Mouse (Mus musculus) lung, embryonic 14.5 days (tissue): ENCODE measurements around the gene Dpt. TPM values are rescaled to one million over a fixed set of nuclear protein-coding genes. Genes with fewer than 3 reads are reported as not detected.

Experiments used
- ATAC-seq: fragments of 200-750 bp; cut with Nextera tagmentation; 2 replicates; pipeline ENCODE4 v1.8.0; 2017; ENCODE audit warnings: mild to moderate bottlenecking, moderate TSS enrichment, moderate library complexity; ENCODE audit not compliant: insufficient read depth
- DNase-seq: peaks from one replicate; pipeline ENCODE4 v3.0.0-alpha.2; 2015
- H3K27ac ChIP-seq: fragments of 300-500 bp; sonication (generic); 2 replicates; pipeline ENCODE4 v1.5.1; 2014; ENCODE audit warnings: low read depth, mild to moderate bottlenecking, moderate library complexity
- H3K27me3 ChIP-seq: fragments of 300-500 bp; sonication (generic); 2 replicates; pipeline ENCODE4 v1.6.1; 2014; ENCODE audit warnings: low read length, control low read depth; ENCODE audit not compliant: insufficient read depth
- H3K36me3 ChIP-seq: fragments of 300-500 bp; sonication (generic); 2 replicates; pipeline ENCODE4 v1.6.1; 2014; ENCODE audit warnings: control low read depth; ENCODE audit not compliant: insufficient read depth
- H3K4me1 ChIP-seq: fragments of 300-500 bp; sonication (generic); 2 replicates; pipeline ENCODE4 v1.6.1; 2014; ENCODE audit warnings: antibody characterized with exemption, control low read depth; ENCODE audit not compliant: insufficient read depth
- H3K4me2 ChIP-seq: fragments of 300-500 bp; sonication (generic); 2 replicates; pipeline ENCODE4 v1.6.1; 2014; ENCODE audit warnings: mild to moderate bottlenecking
- H3K4me3 ChIP-seq: fragments of 300-500 bp; sonication (generic); 2 replicates; pipeline ENCODE4 v1.5.1; 2014; ENCODE audit warnings: low read depth, low read length
- H3K9ac ChIP-seq: fragments of 300-500 bp; sonication (generic); 2 replicates; pipeline ENCODE4 v1.6.1; 2014
- H3K9me3 ChIP-seq: fragments of 300-500 bp; sonication (generic); 2 replicates; pipeline ENCODE4 v1.6.1; 2016; ENCODE audit warnings: low read depth, low read length, control low read depth
- CTCF ChIP-seq: IDR thresholded peaks from 2 replicates; pipeline ENCODE4 v1.5.1; 2016; ENCODE audit warnings: antibody characterized with exemption, low read depth
- WGBS: fragments of 180-500 bp; shearing (Covaris S2); extraction: QIAGEN DNeasy Blood & Tissue Kit; methylation state at CpG from one replicate; pipeline ENCODE4 v1.1.7; 2014; 5-methylcytosine and 5-hydroxymethylcytosine counted together
- polyA plus RNA-seq: library from polyadenylated mRNA; unstranded; fragments of >200 nt; fragmentation: Nextera tagmentation; extraction: Ambion mirVana; gene quantifications from 2 replicates; pipeline ENCODE4 v1.2.1, GENCODE M21; 2014

The Dpt gene
- polyA plus RNA-seq, 1 experiment from 2014 or later: 1.3 TPM

- Histone ChIP-seq H3K4me1 (no peaks in the 10 kb centered on the region), H3K9ac (no peak overlapping the region), H3K27me3 (no peaks in the 10 kb centered on the region), H3K36me3 (no peaks in the 10 kb centered on the region), H3K27ac (no peak overlapping the region), H3K4me3 (no peak overlapping the region), H3K4me2 (no peak overlapping the region), H3K9me3 (no peaks in the 10 kb centered on the region)
- DNase-seq (no peak), ATAC-seq (no peak)
- WGBS: 72% methylated on average over 1 of the region's 1 CpGs
- no peak for TF ChIP-seq CTCF
Observed at GRCm38 (mm10) chr1:164798471-164798922, 2.1 kb downstream of the Dpt start.

DNA sequence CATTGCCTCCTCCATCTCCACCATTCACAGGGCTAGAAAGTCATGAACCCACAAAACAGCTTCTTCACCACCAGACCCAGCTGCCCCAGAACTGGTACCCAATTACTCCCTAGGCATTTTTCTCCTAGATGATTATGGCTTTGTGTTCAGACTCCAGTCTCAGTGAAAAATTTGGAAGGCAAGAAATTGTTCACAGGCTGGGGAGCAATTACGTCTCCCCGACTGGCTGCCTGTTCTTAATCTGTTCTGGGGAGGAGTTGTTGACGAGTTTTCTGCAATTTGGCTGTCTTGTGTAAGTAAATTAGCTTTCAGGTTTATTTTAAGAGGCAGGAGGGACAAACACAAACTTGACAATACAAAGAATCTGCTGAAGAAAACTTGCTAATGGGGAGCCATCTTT lies 2.7 kb downstream of the Dpt start:
- H3K9ac ChIP-seq: no peak overlapping the region
- DNase-seq: no peak
- TF ChIP-seq CTCF: no peak
- WGBS: 73% methylated on average over 3 of the region's 3 CpGs
- no peaks in the 10 kb centered on the region for H3K4me1 ChIP-seq
- no peak overlapping the region for H3K4me2 ChIP-seq
- ATAC-seq: no peak
- H3K9me3 ChIP-seq: no peaks in the 10 kb centered on the region
- H3K27ac ChIP-seq: no peak overlapping the region
- H3K27me3 ChIP-seq: no peaks in the 10 kb centered on the region
- H3K4me3 ChIP-seq: no peak overlapping the region
- H3K36me3 ChIP-seq: no peaks in the 10 kb centered on the region

- no peak for ATAC-seq
- 38% methylated on average over 11 of the region's 11 CpGs for WGBS
- TF ChIP-seq CTCF: no peak
Observed at GRCm38 (mm10) chr1:164804277-164804676, 7.8 kb downstream of the Dpt start.

GRCm38 (mm10) chr1:164804751-164805435 lies 8.4 kb downstream of the Dpt start:
- H3K9ac ChIP-seq: no peak overlapping the region
- no peak for TF ChIP-seq CTCF
- no peaks in the 10 kb centered on the region for H3K27me3 ChIP-seq
- H3K36me3 ChIP-seq: no peaks in the 10 kb centered on the region
- DNase-seq (no peak), ATAC-seq (no peak)
- H3K27ac ChIP-seq: no peak overlapping the region
- no peaks in the 10 kb centered on the region for H3K4me1 ChIP-seq
- no peaks in the 10 kb centered on the region for H3K9me3 ChIP-seq
- H3K4me3 ChIP-seq: no peak overlapping the region
- WGBS: 51% methylated on average over 10 of the region's 10 CpGs
- no peak overlapping the region for H3K4me2 ChIP-seq

More at GRCm38 (mm10) chr1:164804277-164804676, 7.8 kb downstream of the Dpt start:
- Histone ChIP-seq H3K4me1 (no peaks in the 10 kb centered on the region), H3K9ac (no peak overlapping the region), H3K9me3 (no peaks in the 10 kb centered on the region), H3K4me2 (no peak overlapping the region), H3K36me3 (no peaks in the 10 kb centered on the region), H3K27me3 (no peaks in the 10 kb centered on the region), H3K27ac (no peak overlapping the region), H3K4me3 (no peak overlapping the region)
- no peak for DNase-seq

DNA sequence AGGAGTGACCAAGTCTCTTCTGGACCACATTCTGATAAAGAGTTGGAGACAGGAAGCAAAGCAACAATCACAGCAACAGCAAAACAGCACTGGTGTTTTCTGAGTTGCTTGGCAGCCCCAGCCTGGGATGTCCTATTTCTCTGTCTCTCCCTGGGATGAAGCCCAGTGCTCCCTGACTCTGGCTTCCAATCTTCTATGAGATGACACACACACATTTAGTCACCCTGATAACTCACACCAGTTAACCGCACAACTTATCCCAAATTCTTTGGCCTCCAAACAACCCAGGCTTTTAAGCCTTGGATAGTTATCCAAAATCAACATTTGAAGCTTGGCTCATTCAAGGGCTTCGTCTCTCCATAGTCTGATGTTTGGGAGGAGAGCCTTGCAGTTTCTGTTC lies 12.9 kb downstream of the Dpt start:
- no peaks in the 10 kb centered on the region for H3K4me1 ChIP-seq
- no peak for TF ChIP-seq CTCF
- H3K27ac ChIP-seq: no peak overlapping the region
- no peaks in the 10 kb centered on the region for H3K36me3 ChIP-seq
- WGBS: 61% methylated on average over 2 of the region's 2 CpGs
- H3K4me3 ChIP-seq: no peak overlapping the region
- ATAC-seq (no peak), DNase-seq (no peak)
- no peaks in the 10 kb centered on the region for H3K27me3 ChIP-seq
- no peak overlapping the region for H3K9ac ChIP-seq
- H3K4me2 ChIP-seq: no peak overlapping the region
- no peaks in the 10 kb centered on the region for H3K9me3 ChIP-seq

DNA sequence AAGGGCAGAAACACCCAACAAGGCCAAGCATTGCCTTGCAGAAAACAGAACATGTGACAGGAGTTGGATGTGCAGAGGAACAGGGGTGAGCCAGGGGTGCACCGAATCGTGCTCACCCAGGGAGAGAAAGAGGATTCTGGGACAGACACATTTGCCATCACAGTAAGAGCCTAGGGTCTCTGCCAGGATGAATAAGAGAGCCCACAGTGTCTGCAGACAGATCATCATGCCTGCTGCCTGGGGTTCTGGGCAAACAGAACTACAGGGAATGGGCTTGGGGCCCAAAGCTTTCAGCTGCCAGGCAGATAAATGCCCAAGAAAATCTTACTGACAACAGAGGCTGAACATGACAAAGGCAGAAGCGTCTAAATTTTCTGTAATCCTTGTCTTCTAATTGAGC lies 14.9 kb downstream of the Dpt start:
- Histone ChIP-seq H3K36me3 (no peaks in the 10 kb centered on the region), H3K9ac (no peak overlapping the region), H3K9me3 (no peaks in the 10 kb centered on the region), H3K4me1 (no peaks in the 10 kb centered on the region), H3K27me3 (no peaks in the 10 kb centered on the region), H3K4me2 (no peak overlapping the region), H3K27ac (no peak overlapping the region), H3K4me3 (no peak overlapping the region)
- DNase-seq (no peak), ATAC-seq (no peak)
- no peak for TF ChIP-seq CTCF
- 87% methylated on average over 3 of the region's 3 CpGs for WGBS

DNA sequence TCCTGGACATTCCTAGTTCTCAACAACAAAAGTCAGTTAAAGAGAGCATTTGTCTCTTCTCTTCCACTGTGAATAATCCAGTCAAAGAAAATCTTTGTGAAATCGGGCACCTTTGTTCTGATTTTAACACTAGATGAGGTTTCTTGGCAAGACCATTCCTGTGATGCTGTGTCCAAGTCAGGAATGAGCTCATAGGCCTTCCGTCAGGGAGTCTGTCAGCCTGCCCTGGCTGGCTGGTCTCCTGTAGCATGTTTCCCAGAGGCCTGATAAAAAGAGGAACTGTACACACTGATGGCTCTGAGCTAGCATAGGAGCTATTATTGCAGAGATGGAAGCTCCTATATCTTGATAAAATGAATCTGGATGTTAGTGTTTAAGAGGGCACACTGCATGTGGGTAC lies 17.8 kb downstream of the Dpt start:
- no peaks in the 10 kb centered on the region for H3K9me3 ChIP-seq
- ATAC-seq: no peak
- 70% methylated on average over 2 of the region's 2 CpGs for WGBS
- H3K36me3 ChIP-seq: no peaks in the 10 kb centered on the region
- H3K4me2 ChIP-seq: no peak overlapping the region
- no peak overlapping the region for H3K9ac ChIP-seq
- H3K27me3 ChIP-seq: no peaks in the 10 kb centered on the region
- TF ChIP-seq CTCF: no peak
- no peak for DNase-seq
- H3K4me3 ChIP-seq: no peak overlapping the region
- H3K4me1 ChIP-seq: no peaks in the 10 kb centered on the region
- no peak overlapping the region for H3K27ac ChIP-seq
